Comparison of ENCODE assay signal across 15 mouse cellular contexts in the genomic region with DNA sequence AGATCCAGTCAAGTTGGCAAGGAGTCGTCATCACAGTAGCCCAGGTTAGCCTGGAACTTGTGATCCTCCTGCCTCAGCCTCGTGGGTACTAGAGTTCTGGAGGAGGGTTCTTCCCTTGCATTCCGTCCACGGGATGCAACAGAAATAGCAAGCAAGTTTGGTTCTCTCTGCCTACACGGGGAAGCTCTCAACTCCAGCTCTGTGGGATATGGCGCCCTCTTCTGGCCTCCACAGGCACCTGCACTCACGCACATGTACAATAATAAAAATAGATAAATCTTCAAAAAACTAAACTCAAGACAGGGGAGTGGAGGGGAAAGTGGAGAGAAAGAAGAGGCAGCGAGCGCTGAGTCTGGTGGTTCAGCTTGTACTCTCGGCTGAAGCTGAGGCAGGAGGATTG.
DNase-seq lines count a peak whose midpoint lies in the region; ATAC-seq and TF ChIP-seq lines count a peak whose summit lies in the region.
"Had no signal": no experiment of that assay in that cellular context is flagged by ENCODE, and none has a peak within 500 bp of the region (broad histone marks: within the 10 kb centered on the region; RNA-seq: fewer than 3 reads in every experiment).

No protein-coding gene starts in this region.

- no peak for TF ChIP-seq POLR2A in liver, adult 2 months (IDR thresholded peaks at IDR 0.05; ENCODE audit: extremely low read depth, insufficient read depth, low read length)
- no peak for TF ChIP-seq POLR2A in bone marrow macrophage, adult 2 months (IDR thresholded peaks at IDR 0.05; ENCODE audit: borderline replicate concordance, low read depth, low read length)

- H3K36me3 ChIP-seq in liver, adult 2 months (ENCODE audit: control insufficient read depth, insufficient read depth, low read length): no peaks in the 10 kb centered on the region
- H3K36me3 ChIP-seq in E14TG2a.4 (ENCODE audit: insufficient read depth, low read length): no peaks in the 10 kb centered on the region
- H3K36me3 ChIP-seq in intestine, embryonic 15.5 days: no peaks in the 10 kb centered on the region
- H3K36me3 ChIP-seq: forebrain, embryonic 15.5 days had no signal

- no peak overlapping the region for H3K4me3 ChIP-seq in gastrocnemius, adult 2 months
- H3K4me3 ChIP-seq in liver, adult 2 months (ENCODE audit: insufficient read depth, low read depth, low read length): no peak overlapping the region
- no peak overlapping the region for H3K4me3 ChIP-seq in E14TG2a.4 (replicated peaks; ENCODE audit: low read length)
- no peak overlapping the region for H3K4me3 ChIP-seq in bone marrow macrophage, adult 2 months (ENCODE audit: insufficient read depth, low read length)
- no peak overlapping the region for H3K4me3 ChIP-seq in intestine, embryonic 15.5 days (replicated peaks)
- H3K4me3 ChIP-seq: forebrain, embryonic 15.5 days had no signal

- no peak overlapping the region for H3K27ac ChIP-seq in gastrocnemius, adult 2 months
- H3K27ac ChIP-seq in liver, adult 2 months (replicated peaks; ENCODE audit: insufficient read depth, low read depth, low read length): no peak overlapping the region
- H3K27ac ChIP-seq in bone marrow macrophage, adult 2 months (ENCODE audit: insufficient read depth, low read depth, low read length): no peak overlapping the region
- H3K27ac ChIP-seq in intestine, embryonic 15.5 days: no peak overlapping the region
- H3K27ac ChIP-seq: forebrain, embryonic 15.5 days had no signal

- H3K4me1 ChIP-seq in liver, adult 2 months (ENCODE audit: control insufficient read depth, insufficient read depth, low read length): no peaks in the 10 kb centered on the region
- peaks cover 37% of the 10 kb centered on the region for H3K4me1 ChIP-seq in E14TG2a.4 (replicated peaks; ENCODE audit: low read depth, low read length)
- peaks cover 5% of the 10 kb centered on the region for H3K4me1 ChIP-seq in bone marrow macrophage, adult 2 months (ENCODE audit: control insufficient read depth, insufficient read depth, low read length)
- no peaks in the 10 kb centered on the region for H3K4me1 ChIP-seq in intestine, embryonic 15.5 days (replicated peaks)
- H3K4me1 ChIP-seq: forebrain, embryonic 15.5 days had no signal

- DNase-seq in gastrocnemius, adult 2 months: no peak
- no peak for DNase-seq in gastrocnemius, postnatal 25 days
- DNase-seq in liver, adult 2 months (ENCODE audit: extremely low read depth, low read depth, low spot score): no peak
- no peak for DNase-seq in liver
- DNase-seq: adrenal gland, postnatal 14 days; cerebellum, postnatal 10 days; left cerebral cortex, postnatal 4 days; midbrain, embryonic 14.5 days; thymus, adult 18-20 months had no signal

- H3K9me3 ChIP-seq in E14TG2a.4 (ENCODE audit: low read length): no peaks in the 10 kb centered on the region
- H3K9me3 ChIP-seq in intestine, embryonic 15.5 days: no peaks in the 10 kb centered on the region
- H3K9me3 ChIP-seq: forebrain, embryonic 15.5 days had no signal

- H3K79me2 ChIP-seq in liver, adult 2 months (ENCODE audit: control insufficient read depth, insufficient read depth, low read length): no peaks in the 10 kb centered on the region

- WGBS in liver, adult 2 months: 89% methylated on average over 10 of the region's 10 CpGs
- 83% methylated on average over 10 of the region's 10 CpGs for WGBS in intestine, embryonic 15.5 days

- no peaks in the 10 kb centered on the region for H3K27me3 ChIP-seq in liver, adult 2 months (ENCODE audit: control insufficient read depth, insufficient read depth, low read length)
- no peaks in the 10 kb centered on the region for H3K27me3 ChIP-seq in E14TG2a.4 (ENCODE audit: insufficient read depth, low read length)
- H3K27me3 ChIP-seq in intestine, embryonic 15.5 days (replicated peaks): no peaks in the 10 kb centered on the region
- H3K27me3 ChIP-seq: forebrain, embryonic 15.5 days had no signal

- no peak for ATAC-seq in megakaryocyte, adult 5-6 weeks (ENCODE audit: poor library complexity, severe bottlenecking)
- ATAC-seq in intestine, embryonic 15.5 days: no peak
- ATAC-seq: forebrain, embryonic 15.5 days; hindbrain, embryonic 16.5 days had no signal

- intact Hi-C loops in gastrocnemius, adult 2 months (cut with DNase I): no loop called here

- H3K9ac ChIP-seq in liver, adult 2 months (ENCODE audit: low read depth, low read length): no peak overlapping the region
- H3K9ac ChIP-seq in intestine, embryonic 15.5 days: no peak overlapping the region
- H3K9ac ChIP-seq: forebrain, embryonic 15.5 days had no signal

- peak; percentile 19; the same call in 1 of the 2 replicates for TF ChIP-seq CTCF in gastrocnemius, adult 2 months (IDR thresholded peaks at IDR 0.05)
- TF ChIP-seq CTCF in liver, adult 2 months (IDR thresholded peaks at IDR 0.05; ENCODE audit: low read depth, low read length): 0 out of 2 replicates have a peak, but pooled peaks have one; percentile 8
- peak; percentile 87 for TF ChIP-seq CTCF in E14TG2a.4 (conservative IDR thresholded peaks at IDR 0.05; ENCODE audit: low read length)
- TF ChIP-seq CTCF in bone marrow macrophage, adult 2 months (IDR thresholded peaks at IDR 0.05; ENCODE audit: low read depth, low read length): 0 out of 2 replicates have a peak, but pooled peaks have one; percentile 7

- H3K4me2 ChIP-seq in intestine, embryonic 15.5 days (replicated peaks): no peak overlapping the region
- H3K4me2 ChIP-seq: forebrain, embryonic 15.5 days had no signal

Comparison
In these comparisons a context has a peak if more than half of its experiments do, and no peak if none do; other contexts are left out.
1. CTCF ChIP-seq: peak in every context shown above with its lines; median percentile 87 in E14TG2a.4; 19 in gastrocnemius, adult 2 months; 8 in liver, adult 2 months; 7 in bone marrow macrophage, adult 2 months.